Mouse (Mus musculus) bone marrow macrophage, adult 2 months (primary cell): ENCODE measurements around the gene Fam78b.

ENCODE experiments used
- CTCF ChIP-seq: IDR thresholded peaks from 2 replicates; pipeline ENCODE4 v1.5.1; 2012; ENCODE audit warnings: low read depth, mild to moderate bottlenecking, low read length, moderate library complexity
- POLR2A ChIP-seq: IDR thresholded peaks from 2 replicates; pipeline ENCODE4 v1.6.1; 2012; ENCODE audit warnings: mild to moderate bottlenecking, low read depth, low read length, borderline replicate concordance

DNA sequence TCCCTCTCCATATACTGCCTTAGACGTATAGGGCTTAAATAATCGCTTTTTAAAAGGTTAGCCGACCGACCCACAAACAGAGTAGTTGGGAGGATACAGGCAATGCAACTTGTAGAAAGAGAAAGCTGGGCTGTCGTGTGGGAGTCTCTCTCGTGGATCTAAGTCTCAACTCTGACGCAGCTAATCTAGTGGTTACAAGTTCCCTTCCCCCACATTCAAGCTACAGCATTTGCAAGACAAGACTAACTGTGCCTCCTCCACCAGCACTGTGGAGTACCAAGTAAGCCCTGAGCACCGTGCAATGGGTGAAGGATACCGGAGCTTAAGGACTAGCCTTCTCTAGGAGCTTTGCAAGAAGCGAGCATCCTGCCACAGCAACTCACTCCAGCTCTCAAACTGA, 64.8 kb downstream of the Fam78b start:
- TF ChIP-seq POLR2A (no peak), CTCF (no peak)
